Mouse (Mus musculus) kidney, adult 18-20 months (tissue): ENCODE measurements around the gene B4galnt4.

Experiments used
- DNase-seq: peaks from one replicate; pipeline ENCODE4 v3.0.0; 2021

The B4galnt4 gene

GRCm38 (mm10) chr7:141042539-141042938 is 18.4 kb upstream of the B4galnt4 start:
- DNase-seq = no peak

GRCm38 (mm10) chr7:141046931-141047580 is 13.8 kb upstream of the B4galnt4 start:
- DNase-seq = peak; percentile 42

GRCm38 (mm10) chr7:141047581-141048225 is 13.2 kb upstream of the B4galnt4 start:
- DNase-seq = peak; percentile 73

GRCm38 (mm10) chr7:141048226-141049218 is 12.4 kb upstream of the B4galnt4 start:
- DNase-seq = peak; percentile 93

GRCm38 (mm10) chr7:141049326-141049725 is 11.6 kb upstream of the B4galnt4 start:
- DNase-seq = no peak

GRCm38 (mm10) chr7:141051060-141051685 is 9.7 kb upstream of the B4galnt4 start:
- no peak for DNase-seq

- DNase-seq = peak; percentile 12
These were observed 8.9 kb upstream of the B4galnt4 start for GRCm38 (mm10) chr7:141052016-141052415.

GRCm38 (mm10) chr7:141052421-141052820 is 8.5 kb upstream of the B4galnt4 start:
- no peak for DNase-seq

- DNase-seq = no peak
These were observed 5.1 kb upstream of the B4galnt4 start for GRCm38 (mm10) chr7:141055785-141056184.

- no peak for DNase-seq
These were observed 3.9 kb upstream of the B4galnt4 start for GRCm38 (mm10) chr7:141056976-141057375.

GRCm38 (mm10) chr7:141057541-141057940 is 3.4 kb upstream of the B4galnt4 start:
- no peak for DNase-seq

- no peak for DNase-seq
These were observed 2.1 kb upstream of the B4galnt4 start for GRCm38 (mm10) chr7:141058601-141059341.

GRCm38 (mm10) chr7:141059929-141060328 is 975 bp upstream of the B4galnt4 start:
- no peak for DNase-seq

GRCm38 (mm10) chr7:141061269-141061692 is 377 bp downstream of the B4galnt4 start:
- no peak for DNase-seq

GRCm38 (mm10) chr7:141062525-141062924 is 1.6 kb downstream of the B4galnt4 start:
- DNase-seq = no peak

- DNase-seq = no peak
These were observed 2.4 kb downstream of the B4galnt4 start for GRCm38 (mm10) chr7:141063353-141063752.

- no peak for DNase-seq
These were observed 3.3 kb downstream of the B4galnt4 start for GRCm38 (mm10) chr7:141064175-141064574.

- DNase-seq = no peak
These were observed 3.7 kb downstream of the B4galnt4 start for GRCm38 (mm10) chr7:141064576-141064975.

- no peak for DNase-seq
These were observed 7.4 kb downstream of the B4galnt4 start for GRCm38 (mm10) chr7:141068351-141068750.

- DNase-seq = peak; percentile 85
These were observed 9.4 kb downstream of the B4galnt4 start for GRCm38 (mm10) chr7:141070058-141070862.
